Mouse (Mus musculus) MEL (cell line): ENCODE data around the gene Ms4a4d.

Experiments used
- CTCF ChIP-seq, 3 experiments: IDR thresholded peaks in 2 of 3; conservative IDR thresholded peaks in 1 of 3; 2 replicates each; pipeline ENCODE4 v1.5.1; 2011 to 2012; ENCODE audit warnings: low read length in 3 of 3, low read depth in 2 of 3, mild to moderate bottlenecking in 2 of 3, improper control_type of control experiment in 1 of 3, inconsistent platforms in 1 of 3, mixed read lengths in 1 of 3, moderate library complexity in 1 of 3; ENCODE audit not compliant: control insufficient read depth in 1 of 3, insufficient read depth in 1 of 3, poor library complexity in 1 of 3, severe bottlenecking in 1 of 3
- ELF1 ChIP-seq: IDR thresholded peaks from 2 replicates; pipeline ENCODE4 v1.6.1; 2014; ENCODE audit warnings: low read depth, mild to moderate bottlenecking, inconsistent platforms, low read length, improper control_type of control experiment, moderate library complexity
- EP300 ChIP-seq, 2 experiments: IDR thresholded peaks; 2 replicates each; pipeline ENCODE4 v1.6.1; 2011; ENCODE audit warnings: improper control_type of control experiment in 2 of 2, low read length in 2 of 2, low read depth in 1 of 2, mild to moderate bottlenecking in 1 of 2
- GATA1 ChIP-seq: IDR thresholded peaks from 2 replicates; pipeline ENCODE4 v1.6.1; 2011; ENCODE audit warnings: low read depth, low read length, improper control_type of control experiment
- MAX ChIP-seq: IDR thresholded peaks from 2 replicates; pipeline ENCODE4 v1.6.1; 2011; ENCODE audit warnings: low read length, improper control_type of control experiment
- POLR2A ChIP-seq, 2 experiments: IDR thresholded peaks; 2 replicates each; pipeline ENCODE4 v1.6.1; 2011 to 2012; ENCODE audit warnings: low read length in 2 of 2, mild to moderate bottlenecking in 2 of 2, control low read depth in 1 of 2, improper control_type of control experiment in 1 of 2, low read depth in 1 of 2, moderate library complexity in 1 of 2; ENCODE audit not compliant: control insufficient read depth in 1 of 2, insufficient read depth in 1 of 2, poor library complexity in 1 of 2
- RAD21 ChIP-seq: IDR thresholded peaks from 2 replicates; pipeline ENCODE4 v1.6.1; 2011; ENCODE audit warnings: mild to moderate bottlenecking, low read depth, low read length, improper control_type of control experiment
- TCF12 ChIP-seq: IDR thresholded peaks from 2 replicates; pipeline ENCODE4 v1.6.1; 2014; ENCODE audit warnings: low read depth, mild to moderate bottlenecking, inconsistent platforms, low read length, improper control_type of control experiment, moderate library complexity
- ZKSCAN1 ChIP-seq: IDR thresholded peaks from 2 replicates; pipeline ENCODE4 v1.6.1; 2012; ENCODE audit warnings: low read depth, mild to moderate bottlenecking, inconsistent platforms, low read length, improper control_type of control experiment, moderate library complexity

DNA sequence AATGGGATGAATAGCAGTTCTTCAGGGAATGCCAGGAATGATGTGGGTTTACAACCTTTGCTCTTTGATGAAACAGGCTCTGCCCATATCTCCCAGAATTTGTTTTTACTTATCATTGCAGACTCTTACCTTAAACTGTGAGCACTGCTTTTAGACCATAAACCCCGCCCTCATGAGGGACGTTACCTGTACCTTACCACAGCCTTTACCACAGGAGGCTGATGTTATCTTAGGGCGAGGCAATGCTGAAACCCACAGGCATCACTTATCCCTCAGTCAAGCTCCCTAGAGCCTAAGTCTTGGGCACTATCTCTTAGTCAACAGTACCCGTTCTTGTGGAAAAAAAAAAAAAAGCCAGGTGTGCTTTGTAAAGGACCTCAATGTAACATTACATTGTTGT is 19.8 kb upstream of the Ms4a4d start:
- TF ChIP-seq ELF1 (no peak), EP300 (IDR thresholded peaks at IDR 0.05; ENCODE audit: low read depth in 1 of 2, low read length in 2 of 2) (no peak), GATA1 (no peak), CTCF (IDR thresholded peaks at IDR 0.05 in 2 of 3, conservative IDR thresholded peaks at IDR 0.05 in 1 of 3; ENCODE audit: control insufficient read depth in 1 of 3, insufficient read depth in 1 of 3, low read depth in 2 of 3, low read length in 3 of 3, poor library complexity in 1 of 3, severe bottlenecking in 1 of 3) (no peak), MAX (no peak), ZKSCAN1 (no peak), TCF12 (no peak), POLR2A (IDR thresholded peaks at IDR 0.05; ENCODE audit: control insufficient read depth in 1 of 2, insufficient read depth in 1 of 2, low read depth in 1 of 2, low read length in 2 of 2, poor library complexity in 1 of 2) (no peak), RAD21 (no peak)
